Mouse (Mus musculus) macrophage (primary cell): Measurements from ENCODE around the gene Il4i1. TPM values are rescaled to one million over a fixed set of nuclear protein-coding genes. Genes with fewer than 3 reads are reported as not detected.

Experiments used
- H3K27ac ChIP-seq: fragments of 350-480 bp; formaldehyde crosslinking; 2 replicates; pipeline ENCODE4 v1.9.0; 2021
- H3K36me3 ChIP-seq: fragments of 350-480 bp; formaldehyde crosslinking; 2 replicates; pipeline ENCODE4 v1.9.0; 2021; ENCODE audit errors: inconsistent target
- H3K4me3 ChIP-seq: fragments of 350-480 bp; formaldehyde crosslinking; 2 replicates; pipeline ENCODE4 v1.9.0; 2021; ENCODE audit errors: inconsistent target
- H3K79me2 ChIP-seq: fragments of 350-480 bp; formaldehyde crosslinking; 2 replicates; pipeline ENCODE4 v1.9.0; 2021; ENCODE audit errors: inconsistent target
- WGBS: methylation state at CpG from one replicate; pipeline ENCODE4 v1.1.7; 2026; ENCODE audit warnings: inconsistent platforms; ENCODE audit not compliant: missing documents; 5-methylcytosine and 5-hydroxymethylcytosine counted together
- polyA plus RNA-seq: library from polyadenylated mRNA; stranded (reverse); fragments of 250-400 nt; gene quantifications from 3 replicates; pipeline ENCODE4 v1.2.4, GENCODE M21; 2018; ENCODE audit warnings: inconsistent platforms

The Il4i1 gene
- polyA plus RNA-seq, 1 experiment from 2014 or later: 2.7 TPM

DNA sequence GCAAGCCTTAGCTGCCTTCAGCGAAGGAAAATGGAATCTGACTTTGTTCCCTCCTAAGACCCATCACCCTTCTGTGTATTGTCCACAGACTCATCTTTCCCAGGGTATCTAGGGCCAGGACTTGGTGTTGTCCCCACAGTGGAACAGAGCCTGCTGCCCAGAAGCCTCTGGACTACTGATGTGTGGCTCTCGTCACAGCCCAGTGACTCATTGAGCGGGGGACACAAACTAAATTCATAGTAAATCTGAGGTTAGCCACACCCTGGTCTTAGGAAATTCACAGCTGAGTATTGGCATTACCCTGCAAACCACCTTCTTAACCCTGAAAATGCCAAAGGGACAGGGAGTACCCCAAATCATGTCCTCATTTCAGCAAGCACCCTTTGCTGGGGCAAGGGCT, 10.6 kb downstream of the Il4i1 start:
- H3K79me2 ChIP-seq: peaks cover 100% of the 10 kb centered on the region
- no peak overlapping the region; the same call in 1 of the 2 replicates for H3K27ac ChIP-seq
- H3K36me3 ChIP-seq: peaks cover 31% of the 10 kb centered on the region
- H3K4me3 ChIP-seq: no peak overlapping the region
- WGBS: 54% methylated on average over 3 of the region's 3 CpGs

DNA sequence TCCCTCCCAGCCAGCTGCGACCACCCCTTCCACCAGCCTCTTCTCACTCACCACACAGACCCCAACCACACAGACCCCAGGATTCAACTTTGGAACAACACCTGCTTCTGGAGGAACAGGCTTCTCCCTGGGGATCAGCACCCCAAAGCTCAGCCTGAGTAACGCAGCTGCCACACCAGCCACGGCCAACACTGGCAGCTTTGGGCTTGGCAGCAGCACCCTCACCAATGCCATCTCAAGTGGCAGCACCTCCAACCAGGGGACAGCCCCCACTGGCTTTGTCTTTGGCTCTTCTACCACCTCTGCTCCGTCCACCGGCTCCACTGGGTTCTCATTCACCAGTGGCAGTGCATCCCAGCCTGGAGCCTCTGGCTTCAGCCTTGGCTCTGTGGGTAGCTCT, 12.5 kb downstream of the Il4i1 start:
- H3K79me2 ChIP-seq: peaks cover 84% of the 10 kb centered on the region
- peaks cover 31% of the 10 kb centered on the region for H3K36me3 ChIP-seq
- H3K27ac ChIP-seq: no peak overlapping the region
- 96% methylated on average over 5 of the region's 5 CpGs for WGBS
- H3K4me3 ChIP-seq: no peak overlapping the region

DNA sequence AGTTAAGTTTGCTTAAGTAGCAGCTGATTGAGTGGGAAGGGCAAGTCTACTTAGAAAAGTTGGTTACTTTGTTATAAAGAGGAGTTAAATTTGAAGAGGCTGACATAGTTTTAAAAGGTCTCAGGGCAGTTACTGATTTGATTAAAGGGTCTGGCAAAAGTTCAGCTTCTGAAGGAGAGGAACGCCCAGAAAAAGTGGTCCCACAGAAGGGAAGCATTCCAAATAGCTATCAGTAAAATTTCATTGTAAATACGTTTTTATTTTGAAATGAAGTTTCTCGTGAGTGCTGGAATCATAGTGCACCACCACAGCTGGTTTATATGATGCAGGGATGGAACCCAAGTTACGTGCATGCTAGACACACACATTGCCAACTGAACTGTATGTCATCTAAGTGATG, 16.6 kb downstream of the Il4i1 start:
- Histone ChIP-seq H3K27ac (no peak overlapping the region), H3K36me3 (peaks cover 31% of the 10 kb centered on the region), H3K4me3 (no peak overlapping the region), H3K79me2 (peaks cover 43% of the 10 kb centered on the region)
- 93% methylated on average over 3 of the region's 4 CpGs for WGBS

DNA sequence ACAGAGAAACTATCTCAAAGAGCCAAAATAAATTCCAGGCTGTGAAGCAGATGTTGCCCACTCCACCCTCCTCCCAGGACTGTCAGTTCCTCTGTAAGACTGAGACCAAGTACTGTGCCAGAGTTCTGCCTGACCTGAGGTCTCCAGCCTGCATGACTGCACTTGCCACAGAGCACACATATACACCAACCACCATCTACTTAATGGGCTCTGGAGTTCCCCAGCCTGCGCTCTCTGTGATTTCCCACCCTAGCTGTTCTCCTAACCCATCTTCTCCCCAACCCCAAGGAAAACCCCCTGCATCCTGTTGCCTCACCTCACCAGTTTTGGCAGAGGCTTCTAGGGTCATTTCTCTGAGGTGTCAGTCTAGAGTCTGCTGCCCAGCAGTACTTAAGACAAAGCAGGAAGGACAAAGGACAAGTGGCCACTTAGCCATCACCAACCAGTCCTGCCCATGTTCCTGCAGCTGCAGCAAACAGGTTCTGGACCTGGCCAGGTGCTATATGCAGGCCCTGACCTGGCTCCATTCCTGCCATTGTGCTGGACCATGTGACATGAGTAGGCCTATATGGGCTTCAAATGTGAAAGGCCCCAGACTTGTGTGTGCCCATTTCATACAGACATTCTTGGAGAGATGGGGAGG, 19.3 kb downstream of the Il4i1 start:
- H3K4me3 ChIP-seq: no peak overlapping the region
- H3K36me3 ChIP-seq: peaks cover 8% of the 10 kb centered on the region; the same call in 1 of the 2 replicates
- peaks cover 16% of the 10 kb centered on the region for H3K79me2 ChIP-seq
- peak overlapping the region; percentile 41; the same call in 1 of the 2 replicates for H3K27ac ChIP-seq
- WGBS: 80% methylated on average over 1 of the region's 1 CpGs

- Histone ChIP-seq H3K27ac (peak overlapping the region; percentile 41), H3K79me2 (peaks cover 11% of the 10 kb centered on the region), H3K4me3 (no peak overlapping the region), H3K36me3 (peaks cover 3% of the 10 kb centered on the region; the same call in 1 of the 2 replicates)
- 47% methylated on average over 3 of the region's 3 CpGs for WGBS
Measured at GRCm38 (mm10) chr7:44836016-44836404, 19.8 kb downstream of the Il4i1 start.

DNA sequence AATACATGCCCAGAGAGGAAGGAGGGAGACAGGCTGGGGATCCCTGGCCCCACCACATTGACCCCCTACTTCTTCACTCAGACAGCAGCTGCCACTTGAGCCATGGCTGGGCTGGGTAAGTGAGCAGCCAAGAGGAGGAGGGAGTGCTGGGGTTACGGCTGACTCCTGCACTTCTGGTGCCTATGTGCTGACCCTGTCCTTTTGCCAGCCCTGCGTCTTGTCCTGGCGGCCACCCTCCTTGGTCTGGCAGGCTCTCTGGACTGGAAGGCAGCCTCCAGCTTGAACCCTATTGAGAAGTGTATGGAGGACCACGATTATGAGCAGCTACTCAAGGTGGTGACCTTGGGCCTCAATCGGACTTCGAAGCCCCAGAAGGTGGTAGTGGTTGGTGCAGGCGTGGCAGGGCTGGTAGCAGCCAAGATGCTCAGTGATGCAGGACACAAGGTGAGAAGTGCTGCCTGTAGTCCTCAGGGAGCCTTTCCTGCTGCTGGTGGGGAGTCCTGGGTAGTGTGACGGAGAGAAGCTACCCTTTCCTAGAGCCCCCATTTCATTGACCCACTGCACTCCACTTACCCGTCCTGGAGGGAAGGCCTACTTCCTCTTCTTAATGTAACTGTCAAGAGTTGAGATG, 20.4 kb downstream of the Il4i1 start:
- 76% methylated on average over 9 of the region's 9 CpGs for WGBS
- Histone ChIP-seq H3K79me2 (peaks cover 5% of the 10 kb centered on the region), H3K27ac (peak overlapping the region; percentile 41), H3K36me3 (peaks cover 3% of the 10 kb centered on the region; the same call in 1 of the 2 replicates), H3K4me3 (no peak overlapping the region)

DNA sequence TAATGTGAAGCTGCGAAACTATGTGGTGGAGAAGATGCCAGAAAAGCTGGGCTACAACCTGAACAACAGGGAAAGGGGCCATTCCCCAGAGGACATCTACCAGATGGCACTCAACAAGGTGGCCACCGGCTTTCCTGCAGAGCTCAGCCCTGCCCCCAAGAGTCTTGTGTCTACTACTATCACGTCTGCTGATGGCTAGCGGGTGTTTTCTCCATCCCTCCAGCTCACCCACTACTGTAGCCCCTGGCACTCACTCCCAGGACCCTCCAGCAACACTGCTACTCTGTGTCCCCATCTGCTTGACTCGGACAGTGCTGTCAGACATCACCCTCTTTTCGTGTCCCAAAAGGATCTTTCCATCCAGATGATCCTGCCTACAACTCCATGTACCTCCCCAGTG, 21.9 kb downstream of the Il4i1 start:
- H3K4me3 ChIP-seq: no peak overlapping the region
- H3K36me3 ChIP-seq: peaks cover 19% of the 10 kb centered on the region
- H3K27ac ChIP-seq: no peak overlapping the region
- 99% methylated on average over 6 of the region's 6 CpGs for WGBS
- H3K79me2 ChIP-seq: no peaks in the 10 kb centered on the region; the same call in 1 of the 2 replicates

DNA sequence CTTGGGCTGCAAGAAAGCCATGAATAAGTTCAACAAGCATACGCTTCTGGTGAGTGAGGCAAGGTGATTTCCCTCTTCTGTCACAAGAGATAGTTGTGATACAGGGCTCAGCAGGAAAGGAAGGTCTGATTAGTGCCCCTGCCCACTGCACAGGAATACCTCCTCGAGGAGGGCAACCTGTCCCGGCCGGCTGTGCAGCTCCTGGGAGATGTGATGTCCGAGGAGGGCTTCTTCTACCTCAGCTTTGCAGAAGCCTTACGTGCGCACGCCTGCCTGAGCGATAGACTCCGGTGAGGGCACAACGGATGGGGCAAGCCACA, 22.9 kb downstream of the Il4i1 start:
- Histone ChIP-seq H3K79me2 (no peaks in the 10 kb centered on the region; the same call in 1 of the 2 replicates), H3K36me3 (peaks cover 29% of the 10 kb centered on the region), H3K4me3 (no peak overlapping the region), H3K27ac (no peak overlapping the region)
- WGBS: 45% methylated on average over 11 of the region's 11 CpGs

GRCm38 (mm10) chr7:44839491-44840191, 23.5 kb downstream of the Il4i1 start:
- H3K27ac ChIP-seq: no peak overlapping the region
- WGBS: 15% methylated on average over 55 of the region's 58 CpGs
- peaks cover 34% of the 10 kb centered on the region for H3K36me3 ChIP-seq

GRCm38 (mm10) chr7:44840426-44840825, 24.2 kb downstream of the Il4i1 start:
- Histone ChIP-seq H3K79me2 (no peaks in the 10 kb centered on the region), H3K4me3 (no peak overlapping the region), H3K36me3 (peaks cover 42% of the 10 kb centered on the region), H3K27ac (no peak overlapping the region)
- 23% methylated on average over 14 of the region's 14 CpGs for WGBS

More at GRCm38 (mm10) chr7:44839491-44840191, 23.5 kb downstream of the Il4i1 start:
- no peaks in the 10 kb centered on the region for H3K79me2 ChIP-seq
- no peak overlapping the region for H3K4me3 ChIP-seq

DNA sequence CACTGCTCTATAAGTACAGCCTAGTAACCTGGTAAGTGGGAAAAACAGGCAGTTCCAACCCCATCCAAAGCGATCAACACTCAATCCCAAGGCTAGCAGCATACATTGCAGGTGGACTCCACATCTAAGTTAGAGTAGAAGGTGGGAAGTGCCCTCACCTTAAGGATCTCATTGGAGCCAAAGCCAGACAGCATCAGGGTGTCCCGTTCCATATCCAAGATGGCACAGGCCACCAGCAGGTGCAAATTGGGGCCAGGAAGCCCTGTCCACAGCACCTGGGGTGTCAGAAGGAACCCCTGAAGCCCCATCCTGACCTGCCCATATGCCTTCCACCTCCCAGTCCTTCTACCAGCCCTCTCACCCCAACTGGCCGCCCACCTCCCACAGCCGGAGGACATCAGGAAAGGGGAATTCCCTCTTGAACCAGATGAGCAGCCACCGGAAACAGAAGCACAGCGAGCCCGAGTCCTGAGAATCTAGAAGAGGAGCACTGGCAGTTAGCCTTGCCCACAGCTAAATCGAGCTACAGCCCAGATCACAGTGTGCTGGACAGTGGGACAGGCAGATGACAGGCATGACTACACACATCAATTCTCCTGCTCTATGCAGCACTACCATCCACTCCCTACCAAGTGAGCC, 25.8 kb downstream of the Il4i1 start:
- Histone ChIP-seq H3K27ac (no peak overlapping the region), H3K36me3 (peaks cover 56% of the 10 kb centered on the region), H3K79me2 (peaks cover 13% of the 10 kb centered on the region; the same call in 1 of the 2 replicates), H3K4me3 (no peak overlapping the region)
- WGBS: 98% methylated on average over 8 of the region's 8 CpGs

GRCm38 (mm10) chr7:44845006-44845405, 28.8 kb downstream of the Il4i1 start:
- Histone ChIP-seq H3K36me3 (peaks cover 56% of the 10 kb centered on the region), H3K79me2 (peaks cover 27% of the 10 kb centered on the region), H3K4me3 (no peak overlapping the region), H3K27ac (no peak overlapping the region)
- WGBS: 95% methylated on average over 10 of the region's 10 CpGs

DNA sequence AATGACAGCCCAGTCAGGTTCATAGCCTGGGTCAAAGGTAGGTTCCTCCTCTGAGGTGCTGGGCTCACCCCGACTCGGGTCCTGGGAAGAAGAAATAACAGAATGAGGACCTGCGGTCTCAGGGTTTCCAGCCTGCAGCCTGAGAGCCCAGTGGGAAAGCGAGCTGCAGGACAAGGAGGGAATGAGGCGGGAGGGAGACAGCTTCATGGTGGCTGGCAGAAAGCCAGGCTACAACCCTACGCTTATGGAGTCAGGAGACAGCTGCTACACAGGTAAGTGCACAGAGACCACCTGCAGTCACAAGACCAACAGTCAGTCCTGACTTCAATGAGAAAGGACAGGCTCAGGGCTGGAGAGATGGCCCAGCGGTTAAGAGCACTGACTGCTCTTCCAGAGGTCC, 30.6 kb downstream of the Il4i1 start:
- H3K36me3 ChIP-seq: peaks cover 50% of the 10 kb centered on the region
- 93% methylated on average over 3 of the region's 7 CpGs for WGBS

DNA sequence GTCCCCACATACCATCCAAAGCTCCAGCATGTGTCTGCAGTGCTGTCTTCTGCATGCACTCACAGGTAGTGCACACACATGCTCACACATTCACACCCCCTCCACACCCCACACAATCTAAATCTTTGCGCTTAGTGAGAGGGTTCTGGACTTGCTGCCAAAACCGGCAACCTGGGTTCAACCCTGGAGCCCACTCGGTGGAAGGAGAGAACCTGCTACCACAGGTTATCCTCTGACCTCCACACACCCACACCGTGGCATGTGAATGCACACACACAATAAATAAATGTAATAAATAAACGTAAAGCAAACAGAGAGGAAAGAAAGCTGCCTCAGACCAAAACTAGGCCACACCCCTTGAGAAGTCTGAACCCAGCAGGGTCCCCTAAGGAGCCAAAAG, 31.6 kb downstream of the Il4i1 start:
- peak overlapping the region; percentile 99; the same call in 1 of the 2 replicates for H3K27ac ChIP-seq
- peak overlapping the region; percentile 81 for H3K4me3 ChIP-seq
- peaks cover 40% of the 10 kb centered on the region for H3K36me3 ChIP-seq
- H3K79me2 ChIP-seq: peaks cover 52% of the 10 kb centered on the region
- WGBS: 72% methylated on average over 5 of the region's 5 CpGs

More for the DNA sequence above, 30.6 kb downstream of the Il4i1 start:
- peaks cover 43% of the 10 kb centered on the region for H3K79me2 ChIP-seq
- H3K27ac ChIP-seq: no peak overlapping the region
- no peak overlapping the region for H3K4me3 ChIP-seq
